Mouse (Mus musculus) heart, adult 2 months (tissue): ENCODE measurements around the gene Trpv4.

ENCODE experiments used
- CTCF ChIP-seq: fragments of 200-600 bp; IDR thresholded peaks from 2 replicates; pipeline ENCODE4 v1.8.1; 2022; ENCODE audit warnings: antibody characterized with exemption, mild to moderate bottlenecking, moderate library complexity
- POLR2A ChIP-seq: fragments of 200-500 bp; IDR thresholded peaks from 2 replicates; pipeline ENCODE4 v1.6.1; 2011; ENCODE audit warnings: mild to moderate bottlenecking, low read depth, low read length, control low read depth; ENCODE audit not compliant: insufficient read depth

- no peak for TF ChIP-seq POLR2A
- no peak for TF ChIP-seq CTCF
Observed at GRCm38 (mm10) chr5:114689700-114690366, 31.6 kb upstream of the Trpv4 start.
